Mouse (Mus musculus): ENCODE measurements around the gene Ifngr1. TPM values are rescaled to one million over a fixed set of nuclear protein-coding genes. Genes with fewer than 3 reads are reported as not detected.

Ifngr1 gene
- polyA plus RNA-seq, 1 experiment from 2014 or later = 91.0 TPM

DNA sequence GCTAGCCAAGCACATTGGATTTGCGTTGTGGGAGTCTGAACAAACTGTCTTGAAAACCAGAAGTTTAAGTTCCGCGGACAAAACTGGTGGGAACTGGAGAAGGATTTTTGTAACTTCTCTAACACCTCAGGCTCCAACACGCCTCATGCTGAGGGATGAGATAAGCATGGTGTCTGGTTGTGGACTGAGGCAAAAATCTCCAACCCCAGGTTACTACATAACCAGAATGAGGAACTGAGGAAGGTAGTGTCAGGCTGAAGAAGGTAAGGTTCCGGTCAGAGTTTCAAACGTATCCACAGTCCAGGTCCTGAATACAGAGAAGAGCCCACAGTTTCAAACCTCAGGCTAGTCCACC is 486 bp upstream of the Ifngr1 start:
- TF ChIP-seq CTCF (IDR thresholded peaks at IDR 0.05; ENCODE audit: low read depth) = no peak
- Histone ChIP-seq H3K9me3 (ENCODE audit: control insufficient read depth) (no peaks in the 10 kb centered on the region), H3K4me2 (replicated peaks; ENCODE audit: low read depth) (peak overlapping the region; percentile 73), H3K36me3 (ENCODE audit: control insufficient read depth, insufficient read depth) (peaks cover 1% of the 10 kb centered on the region; the same call in 1 of the 2 replicates), H3K27ac (ENCODE audit: low read depth, low read length) (peak overlapping the region; percentile 73), H3K4me3 (ENCODE audit: low read depth, low read length) (peak overlapping the region; percentile 88; the same call in 1 of the 2 replicates), H3K9ac (ENCODE audit: low read depth, low read length) (0 out of 2 replicates have a peak overlapping the region, but pooled peaks have one; percentile 11), H3K27me3 (replicated peaks; ENCODE audit: control insufficient read depth, insufficient read depth, low read length) (no peaks in the 10 kb centered on the region), H3K4me1 (replicated peaks; ENCODE audit: control insufficient read depth, insufficient read depth, low read length) (0 out of 2 replicates have a peak, but pooled peaks cover 10% of the 10 kb centered on the region)
- WGBS = 24% methylated on average over 6 of the region's 6 CpGs
- ATAC-seq = peak; percentile 13

DNA sequence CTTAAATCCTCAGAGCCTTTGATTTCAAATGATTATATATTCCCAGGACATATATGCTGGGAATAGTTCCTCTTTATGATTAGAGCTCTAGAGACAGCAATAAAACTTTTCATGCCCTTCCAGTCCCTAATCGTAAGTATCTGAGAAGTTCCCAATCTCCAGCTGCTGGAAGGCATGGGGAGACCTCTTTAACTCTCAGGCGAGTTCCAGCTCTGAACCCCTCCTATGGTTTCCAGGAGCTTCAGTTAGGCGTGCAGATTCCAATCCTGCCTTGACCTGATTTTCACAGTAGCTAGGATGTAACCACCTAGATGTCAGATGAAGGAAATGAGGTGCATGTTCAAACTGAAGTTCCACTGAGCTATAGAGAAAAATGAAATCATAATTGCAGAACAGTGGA is 807 bp downstream of the Ifngr1 start:
- Histone ChIP-seq H3K27me3 (replicated peaks; ENCODE audit: control insufficient read depth, insufficient read depth, low read length) (no peaks in the 10 kb centered on the region), H3K9me3 (ENCODE audit: control insufficient read depth) (no peaks in the 10 kb centered on the region), H3K4me2 (replicated peaks; ENCODE audit: low read depth) (peak overlapping the region; percentile 73), H3K36me3 (ENCODE audit: control insufficient read depth, insufficient read depth) (peaks cover 5% of the 10 kb centered on the region; the same call in 1 of the 2 replicates), H3K27ac (ENCODE audit: low read depth, low read length) (peak overlapping the region; percentile 98), H3K4me3 (ENCODE audit: low read depth, low read length) (peak overlapping the region; percentile 88), H3K4me1 (replicated peaks; ENCODE audit: control insufficient read depth, insufficient read depth, low read length) (0 out of 2 replicates have a peak, but pooled peaks cover 10% of the 10 kb centered on the region), H3K9ac (ENCODE audit: low read depth, low read length) (peak overlapping the region; percentile 96)
- 2% methylated on average over 3 of the region's 3 CpGs for WGBS
- ATAC-seq = no peak
- no peak for TF ChIP-seq CTCF (IDR thresholded peaks at IDR 0.05; ENCODE audit: low read depth)

DNA sequence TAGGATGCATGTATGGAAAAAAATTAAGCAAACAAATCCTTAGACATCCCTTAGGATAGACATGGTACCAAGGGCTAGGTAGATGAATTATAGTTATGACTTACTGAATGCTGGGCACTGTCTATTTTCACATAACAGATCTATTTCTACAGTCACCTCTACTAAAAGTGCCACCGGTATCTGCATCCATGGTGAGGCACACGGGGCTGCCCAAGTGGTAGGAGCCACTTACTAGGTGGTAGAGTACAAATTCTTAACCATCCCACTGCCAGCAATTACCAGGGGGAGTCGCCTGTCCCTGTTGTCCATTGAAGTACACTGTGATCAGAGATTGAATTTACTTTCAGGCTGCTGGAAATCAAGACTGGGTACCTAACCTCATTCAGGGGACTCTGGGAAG is 1.5 kb downstream of the Ifngr1 start:
- Histone ChIP-seq H3K36me3 (ENCODE audit: control insufficient read depth, insufficient read depth) (peaks cover 7% of the 10 kb centered on the region), H3K9me3 (ENCODE audit: control insufficient read depth) (no peaks in the 10 kb centered on the region), H3K9ac (ENCODE audit: low read depth, low read length) (peak overlapping the region; percentile 96), H3K4me3 (ENCODE audit: low read depth, low read length) (peak overlapping the region; percentile 88), H3K27ac (ENCODE audit: low read depth, low read length) (peak overlapping the region; percentile 76), H3K4me2 (replicated peaks; ENCODE audit: low read depth) (peak overlapping the region; percentile 73), H3K4me1 (replicated peaks; ENCODE audit: control insufficient read depth, insufficient read depth, low read length) (0 out of 2 replicates have a peak, but pooled peaks cover 10% of the 10 kb centered on the region), H3K27me3 (replicated peaks; ENCODE audit: control insufficient read depth, insufficient read depth, low read length) (no peaks in the 10 kb centered on the region)
- TF ChIP-seq CTCF (IDR thresholded peaks at IDR 0.05; ENCODE audit: low read depth) = no peak
- WGBS = 64% methylated on average over 3 of the region's 3 CpGs
- no peak for ATAC-seq

DNA sequence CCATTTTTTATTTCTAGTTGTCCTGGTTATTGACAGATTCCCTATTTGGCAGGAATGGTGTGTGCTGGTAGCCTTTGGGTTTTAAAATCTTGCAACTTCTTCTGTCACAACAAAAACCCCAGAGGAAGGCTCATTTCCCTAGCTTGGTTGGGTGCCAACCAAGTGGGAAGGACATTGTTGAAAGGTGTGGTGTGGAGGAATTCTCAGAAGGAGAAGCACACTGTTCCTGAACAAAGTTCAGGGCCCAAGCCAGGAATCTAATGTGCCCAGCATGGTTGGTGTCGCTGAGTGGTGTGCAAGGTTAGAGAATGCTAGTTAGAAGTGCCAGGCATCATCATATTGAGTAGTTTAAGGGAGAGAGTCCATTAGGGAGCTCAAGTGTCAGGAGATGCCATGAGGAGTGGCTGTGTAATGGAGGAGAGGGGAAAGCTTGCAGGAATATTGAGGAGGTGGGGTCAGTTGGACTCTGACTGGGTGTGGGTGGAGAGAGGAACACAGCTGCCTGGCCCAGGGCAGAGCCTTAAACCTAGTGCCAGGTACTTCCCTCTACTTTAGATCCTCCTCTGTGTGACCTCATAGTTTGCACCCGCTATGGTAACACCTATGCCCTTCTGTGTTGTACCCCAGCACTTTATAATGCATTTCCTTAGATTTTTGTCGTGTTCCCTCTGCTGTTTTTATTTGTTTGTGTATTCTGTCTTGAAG is 2.6 kb downstream of the Ifngr1 start:
- peak overlapping the region; percentile 96; the same call in 1 of the 2 replicates for H3K9ac ChIP-seq (ENCODE audit: low read depth, low read length)
- 29% methylated on average over 3 of the region's 3 CpGs for WGBS
- H3K9me3 ChIP-seq (ENCODE audit: control insufficient read depth) = no peaks in the 10 kb centered on the region
- H3K4me3 ChIP-seq (ENCODE audit: low read depth, low read length) = peak overlapping the region; percentile 88
- H3K27me3 ChIP-seq (replicated peaks; ENCODE audit: control insufficient read depth, insufficient read depth, low read length) = no peaks in the 10 kb centered on the region
- peak overlapping the region; percentile 76 for H3K27ac ChIP-seq (ENCODE audit: low read depth, low read length)
- peak overlapping the region; percentile 73 for H3K4me2 ChIP-seq (replicated peaks; ENCODE audit: low read depth)
- H3K36me3 ChIP-seq (ENCODE audit: control insufficient read depth, insufficient read depth) = peaks cover 17% of the 10 kb centered on the region
- no peak for TF ChIP-seq CTCF (IDR thresholded peaks at IDR 0.05; ENCODE audit: low read depth)
- peak; percentile 55 for ATAC-seq
- H3K4me1 ChIP-seq (replicated peaks; ENCODE audit: control insufficient read depth, insufficient read depth, low read length) = 0 out of 2 replicates have a peak, but pooled peaks cover 10% of the 10 kb centered on the region

DNA sequence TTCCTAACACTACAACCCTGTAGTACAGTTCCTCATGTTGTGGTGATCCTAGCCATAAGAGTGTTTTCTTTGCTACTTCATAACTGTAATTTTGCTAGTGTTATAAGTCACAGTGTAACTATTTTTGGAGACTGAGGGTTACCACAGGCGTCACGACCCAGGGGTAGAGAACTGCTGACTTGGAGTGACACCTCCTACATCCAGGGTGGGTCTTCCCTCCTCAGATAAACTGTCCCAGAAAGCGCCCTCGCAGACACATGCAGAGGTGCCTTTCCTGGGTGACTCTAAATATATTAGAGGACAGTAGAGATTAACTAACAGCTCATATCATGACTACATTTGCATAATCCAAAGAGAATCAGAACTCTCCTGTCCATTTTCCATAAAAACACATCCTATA is 5.1 kb downstream of the Ifngr1 start:
- no peaks in the 10 kb centered on the region for H3K9me3 ChIP-seq (ENCODE audit: control insufficient read depth)
- no peak overlapping the region for H3K4me3 ChIP-seq (ENCODE audit: low read depth, low read length)
- 80% methylated on average over 4 of the region's 4 CpGs for WGBS
- ATAC-seq = no peak
- TF ChIP-seq CTCF (IDR thresholded peaks at IDR 0.05; ENCODE audit: low read depth) = no peak
- H3K9ac ChIP-seq (ENCODE audit: low read depth, low read length) = no peak overlapping the region
- no peaks in the 10 kb centered on the region for H3K27me3 ChIP-seq (replicated peaks; ENCODE audit: control insufficient read depth, insufficient read depth, low read length)
- no peak overlapping the region for H3K4me2 ChIP-seq (replicated peaks; ENCODE audit: low read depth)
- 0 out of 2 replicates have a peak, but pooled peaks cover 2% of the 10 kb centered on the region for H3K4me1 ChIP-seq (replicated peaks; ENCODE audit: control insufficient read depth, insufficient read depth, low read length)
- peaks cover 30% of the 10 kb centered on the region for H3K36me3 ChIP-seq (ENCODE audit: control insufficient read depth, insufficient read depth)
- no peak overlapping the region for H3K27ac ChIP-seq (ENCODE audit: low read depth, low read length)

DNA sequence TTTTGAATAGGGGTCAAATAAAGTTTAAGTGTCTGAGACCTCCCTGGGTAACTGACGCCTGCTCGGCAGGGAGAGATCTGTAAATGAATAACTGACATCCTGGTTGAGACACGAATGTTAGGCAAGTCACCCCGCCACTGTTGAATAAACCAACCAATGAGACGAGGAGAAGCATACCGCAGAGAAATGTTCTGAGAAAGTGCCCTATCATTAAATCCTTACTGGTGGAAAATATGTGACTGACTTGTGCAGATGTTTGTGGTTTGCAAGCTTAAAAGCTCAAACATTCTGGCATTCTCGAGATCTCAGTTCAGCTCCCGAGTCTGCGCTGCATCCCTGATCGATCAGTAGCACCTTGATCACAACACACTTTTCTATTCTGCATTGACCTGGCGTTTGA is 6.3 kb downstream of the Ifngr1 start:
- Histone ChIP-seq H3K9me3 (ENCODE audit: control insufficient read depth) (no peaks in the 10 kb centered on the region), H3K4me3 (ENCODE audit: low read depth, low read length) (no peak overlapping the region), H3K27me3 (replicated peaks; ENCODE audit: control insufficient read depth, insufficient read depth, low read length) (no peaks in the 10 kb centered on the region), H3K4me2 (replicated peaks; ENCODE audit: low read depth) (no peak overlapping the region), H3K4me1 (replicated peaks; ENCODE audit: control insufficient read depth, insufficient read depth, low read length) (0 out of 2 replicates have a peak, but pooled peaks cover 2% of the 10 kb centered on the region), H3K36me3 (ENCODE audit: control insufficient read depth, insufficient read depth) (peaks cover 42% of the 10 kb centered on the region), H3K9ac (ENCODE audit: low read depth, low read length) (no peak overlapping the region), H3K27ac (ENCODE audit: low read depth, low read length) (no peak overlapping the region)
- WGBS = 51% methylated on average over 11 of the region's 11 CpGs
- no peak for TF ChIP-seq CTCF (IDR thresholded peaks at IDR 0.05; ENCODE audit: low read depth)
- peak; percentile 51; the same call in 1 of the 2 replicates for ATAC-seq

All from intestine, postnatal 0 days (tissue).